Mouse (Mus musculus) macrophage (primary cell): ENCODE results near the gene Slc4a3. TPM values are rescaled to one million over a fixed set of nuclear protein-coding genes. Genes with fewer than 3 reads are reported as not detected.

Experiments used
- H3K27ac ChIP-seq: fragments of 350-480 bp; formaldehyde crosslinking; 2 replicates; pipeline ENCODE4 v1.9.0; 2021
- H3K36me3 ChIP-seq: fragments of 350-480 bp; formaldehyde crosslinking; 2 replicates; pipeline ENCODE4 v1.9.0; 2021; ENCODE audit errors: inconsistent target
- H3K4me3 ChIP-seq: fragments of 350-480 bp; formaldehyde crosslinking; 2 replicates; pipeline ENCODE4 v1.9.0; 2021; ENCODE audit errors: inconsistent target
- H3K79me2 ChIP-seq: fragments of 350-480 bp; formaldehyde crosslinking; 2 replicates; pipeline ENCODE4 v1.9.0; 2021; ENCODE audit errors: inconsistent target
- WGBS: methylation state at CpG from one replicate; pipeline ENCODE4 v1.1.7; 2026; ENCODE audit warnings: inconsistent platforms; ENCODE audit not compliant: missing documents; 5-methylcytosine and 5-hydroxymethylcytosine counted together
- polyA plus RNA-seq: library from polyadenylated mRNA; stranded (reverse); fragments of 250-400 nt; gene quantifications from 3 replicates; pipeline ENCODE4 v1.2.4, GENCODE M21; 2018; ENCODE audit warnings: inconsistent platforms

Gene Slc4a3
- polyA plus RNA-seq, 1 experiment from 2014 or later, result 0.47 TPM

- 46% methylated on average over 7 of the region's 7 CpGs for WGBS
- Histone ChIP-seq H3K27ac (no peak overlapping the region), H3K79me2 (no peaks in the 10 kb centered on the region), H3K4me3 (no peak overlapping the region), H3K36me3 (no peaks in the 10 kb centered on the region)
Observed at GRCm38 (mm10) chr1:75588874-75589273, 42.8 kb downstream of the Slc4a3 start.

GRCm38 (mm10) chr1:75589983-75590382 lies 43.9 kb downstream of the Slc4a3 start:
- Histone ChIP-seq H3K36me3 (no peaks in the 10 kb centered on the region), H3K27ac (no peak overlapping the region), H3K79me2 (no peaks in the 10 kb centered on the region), H3K4me3 (no peak overlapping the region)
- WGBS, result 92% methylated on average over 2 of the region's 2 CpGs

GRCm38 (mm10) chr1:75593956-75594355 lies 47.9 kb downstream of the Slc4a3 start:
- Histone ChIP-seq H3K27ac (no peak overlapping the region), H3K36me3 (no peaks in the 10 kb centered on the region), H3K4me3 (no peak overlapping the region), H3K79me2 (no peaks in the 10 kb centered on the region)
- 88% methylated on average over 7 of the region's 7 CpGs for WGBS

GRCm38 (mm10) chr1:75594836-75595235 lies 48.8 kb downstream of the Slc4a3 start:
- 57% methylated on average over 9 of the region's 9 CpGs for WGBS
- Histone ChIP-seq H3K4me3 (no peak overlapping the region), H3K36me3 (no peaks in the 10 kb centered on the region), H3K27ac (no peak overlapping the region), H3K79me2 (no peaks in the 10 kb centered on the region)

- 90% methylated on average over 3 of the region's 3 CpGs for WGBS
- no peaks in the 10 kb centered on the region for H3K36me3 ChIP-seq
- H3K79me2 ChIP-seq, result no peaks in the 10 kb centered on the region
- H3K4me3 ChIP-seq, result no peak overlapping the region
- H3K27ac ChIP-seq, result no peak overlapping the region
Observed at GRCm38 (mm10) chr1:75595930-75596329, 49.9 kb downstream of the Slc4a3 start.

- Histone ChIP-seq H3K27ac (no peak overlapping the region), H3K4me3 (no peak overlapping the region), H3K36me3 (no peaks in the 10 kb centered on the region), H3K79me2 (no peaks in the 10 kb centered on the region)
- WGBS, result 82% methylated on average over 2 of the region's 2 CpGs
Observed at GRCm38 (mm10) chr1:75596906-75597305, 50.8 kb downstream of the Slc4a3 start.

- H3K27ac ChIP-seq, result no peak overlapping the region
- no peak overlapping the region for H3K4me3 ChIP-seq
- no peaks in the 10 kb centered on the region for H3K79me2 ChIP-seq
- H3K36me3 ChIP-seq, result no peaks in the 10 kb centered on the region
Observed at GRCm38 (mm10) chr1:75597622-75598021, 51.6 kb downstream of the Slc4a3 start.

GRCm38 (mm10) chr1:75601738-75602137 lies 55.7 kb downstream of the Slc4a3 start:
- no peak overlapping the region for H3K4me3 ChIP-seq
- H3K36me3 ChIP-seq, result no peaks in the 10 kb centered on the region
- H3K79me2 ChIP-seq, result no peaks in the 10 kb centered on the region
- H3K27ac ChIP-seq, result no peak overlapping the region
- whole genome bisulfite sequencing, result 15% methylated on average over 9 of the region's 12 CpGs

GRCm38 (mm10) chr1:75603584-75603983 lies 57.5 kb downstream of the Slc4a3 start:
- no peaks in the 10 kb centered on the region for H3K79me2 ChIP-seq
- no peaks in the 10 kb centered on the region for H3K36me3 ChIP-seq
- 87% methylated on average over 3 of the region's 7 CpGs for WGBS
- H3K4me3 ChIP-seq, result no peak overlapping the region
- no peak overlapping the region for H3K27ac ChIP-seq

GRCm38 (mm10) chr1:75608225-75608624 lies 62.2 kb downstream of the Slc4a3 start:
- WGBS, result 86% methylated on average over 7 of the region's 7 CpGs
- H3K4me3 ChIP-seq, result no peak overlapping the region
- H3K79me2 ChIP-seq, result no peaks in the 10 kb centered on the region
- H3K27ac ChIP-seq, result no peak overlapping the region
- no peaks in the 10 kb centered on the region for H3K36me3 ChIP-seq

GRCm38 (mm10) chr1:75608625-75609263 lies 62.7 kb downstream of the Slc4a3 start:
- Histone ChIP-seq H3K79me2 (no peaks in the 10 kb centered on the region), H3K4me3 (no peak overlapping the region), H3K36me3 (no peaks in the 10 kb centered on the region), H3K27ac (no peak overlapping the region)
- 79% methylated on average over 11 of the region's 11 CpGs for WGBS

GRCm38 (mm10) chr1:75609264-75609662 lies 63.2 kb downstream of the Slc4a3 start:
- Histone ChIP-seq H3K36me3 (no peaks in the 10 kb centered on the region), H3K27ac (no peak overlapping the region), H3K4me3 (no peak overlapping the region), H3K79me2 (no peaks in the 10 kb centered on the region)
- WGBS, result 90% methylated on average over 9 of the region's 9 CpGs

GRCm38 (mm10) chr1:75610553-75610952 lies 64.5 kb downstream of the Slc4a3 start:
- Histone ChIP-seq H3K4me3 (no peak overlapping the region), H3K27ac (no peak overlapping the region), H3K36me3 (no peaks in the 10 kb centered on the region), H3K79me2 (no peaks in the 10 kb centered on the region)
- WGBS, result 89% methylated on average over 8 of the region's 8 CpGs
